Mouse (Mus musculus): ENCODE measurements at regions not wholly inside any gene's neighbourhood (a gene's known extent, or its start where the extent isn't known, plus 50 kb on each side); places are given as distances from the start of the nearest gene placed in this dataset.
A peak's percentile ranks its signal among the peaks of the same experiment; 100 is the strongest.

GRCm38 (mm10) chr15:63724543-63725186, 120.3 kb downstream of the Gsdmc2 start:
- DNase-seq = no peak

DNA sequence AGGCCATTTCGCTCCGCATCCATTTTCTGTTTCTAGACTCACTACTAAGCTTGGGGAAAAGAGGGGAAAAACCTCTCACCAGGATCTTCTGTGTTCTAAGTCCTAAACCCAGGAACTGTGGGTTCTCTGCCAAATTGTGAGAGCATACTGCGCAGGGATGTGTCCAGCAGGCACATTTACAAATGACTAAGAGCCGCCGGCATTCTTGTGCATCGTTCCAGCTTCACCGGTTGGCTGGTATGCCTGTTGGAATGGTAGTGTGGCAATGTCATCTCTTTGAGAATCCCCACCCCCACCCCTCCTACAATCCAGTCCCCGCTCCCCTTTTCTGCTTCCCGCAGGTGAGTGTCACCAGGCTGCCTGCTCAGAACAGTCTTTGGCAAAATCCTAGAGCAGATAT, 122.0 kb downstream of the Gsdmc2 start:
- no peak for DNase-seq

- DNase-seq = no peak
Observed at GRCm38 (mm10) chr15:63721669-63722357, 123.2 kb downstream of the Gsdmc2 start.

DNA sequence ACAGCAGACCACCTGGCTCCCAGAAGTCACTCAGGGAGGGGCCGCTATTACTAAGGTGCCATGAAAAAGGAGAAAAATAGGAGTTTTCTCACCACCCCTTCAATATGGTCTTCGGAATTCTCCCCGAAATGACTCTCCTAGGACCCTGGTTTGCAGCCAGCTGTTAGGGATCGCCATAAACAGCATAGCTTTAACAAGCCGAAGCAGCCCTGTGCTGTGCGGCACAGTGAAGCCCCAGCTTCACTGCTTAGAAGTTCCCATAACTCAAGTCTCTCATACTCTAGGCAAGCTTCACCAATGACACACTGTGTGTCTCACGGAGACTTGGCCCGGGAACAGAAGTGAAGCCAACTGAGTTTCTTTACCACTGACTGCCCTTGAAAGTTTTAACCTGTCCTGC, 127.2 kb downstream of the Gsdmc2 start:
- no peak for DNase-seq

- no peak for DNase-seq
Observed at GRCm38 (mm10) chr15:63713697-63714096, 131.3 kb downstream of the Gsdmc2 start.

DNA sequence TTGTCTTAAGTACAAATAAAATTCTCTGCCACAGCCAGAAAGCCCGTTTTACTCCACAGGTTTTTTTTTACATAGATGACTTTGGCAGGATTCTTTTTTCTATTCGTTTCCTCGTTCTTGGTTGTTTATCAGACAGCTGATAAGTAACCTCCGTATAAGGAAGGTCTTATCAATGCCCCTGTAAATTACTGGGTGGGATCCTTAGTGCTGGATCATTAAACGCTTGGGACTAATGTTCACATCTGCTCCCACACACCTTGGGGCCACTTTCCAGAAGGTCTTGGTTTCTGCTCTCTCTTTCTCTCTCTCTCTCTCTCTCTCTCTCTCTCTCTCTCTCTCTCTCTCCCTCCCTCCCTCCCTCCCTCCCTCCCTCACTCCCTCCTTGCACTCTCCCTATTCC, 134.6 kb downstream of the Gsdmc2 start:
- no peak for DNase-seq

- no peak for DNase-seq
Observed at GRCm38 (mm10) chr15:63709270-63709933, 135.6 kb downstream of the Gsdmc2 start.

- no peak for DNase-seq
Observed at GRCm38 (mm10) chr15:63704636-63705035, 140.3 kb downstream of the Gsdmc2 start.

DNA sequence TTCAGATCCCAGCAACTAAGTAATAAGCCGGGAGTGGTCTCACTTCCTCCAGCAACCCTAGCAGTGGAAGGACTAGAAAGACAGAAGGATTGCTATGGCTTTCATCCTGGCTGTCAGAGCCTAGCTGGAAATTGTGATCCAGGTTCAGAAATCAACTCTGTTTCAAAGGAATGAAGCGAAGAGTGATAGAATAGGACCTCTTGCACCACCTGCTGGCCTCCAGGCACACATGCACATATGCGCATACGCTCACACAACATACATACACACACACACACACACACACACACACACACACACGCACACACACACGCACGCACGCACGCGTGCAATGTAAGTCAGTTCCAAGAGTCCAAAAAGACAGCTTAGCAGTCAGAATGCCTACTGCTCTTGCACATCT, 147.1 kb downstream of the Gsdmc2 start:
- no peak for DNase-seq

- DNase-seq = no peak
Observed at GRCm38 (mm10) chr15:63694150-63694549, 150.8 kb downstream of the Gsdmc2 start.

GRCm38 (mm10) chr15:63693561-63693960, 151.4 kb downstream of the Gsdmc2 start:
- DNase-seq = no peak

GRCm38 (mm10) chr15:63692491-63693295, 152.3 kb downstream of the Gsdmc2 start:
- no peak for DNase-seq

- DNase-seq = no peak
Observed at GRCm38 (mm10) chr15:63689788-63690575, 155.0 kb downstream of the Gsdmc2 start.

DNA sequence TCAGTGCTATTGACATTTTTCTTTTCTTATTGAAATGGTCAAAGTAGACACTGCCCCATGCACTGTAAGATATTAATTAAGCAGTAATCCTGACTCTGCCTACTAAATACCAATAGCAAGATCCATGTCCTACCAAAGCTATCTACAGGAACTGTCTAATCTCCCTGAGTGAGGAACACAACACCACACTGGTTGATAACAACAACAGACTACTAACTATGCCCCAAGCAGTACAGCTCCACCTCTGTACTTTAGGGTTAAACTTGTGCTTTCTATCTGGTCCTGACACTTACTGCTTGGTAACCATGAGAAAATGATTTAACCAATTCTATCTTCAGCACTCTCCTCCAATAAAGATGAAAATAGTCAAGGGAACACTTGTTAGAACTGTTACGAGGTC, 157.1 kb downstream of the Gsdmc2 start:
- no peak for DNase-seq

DNA sequence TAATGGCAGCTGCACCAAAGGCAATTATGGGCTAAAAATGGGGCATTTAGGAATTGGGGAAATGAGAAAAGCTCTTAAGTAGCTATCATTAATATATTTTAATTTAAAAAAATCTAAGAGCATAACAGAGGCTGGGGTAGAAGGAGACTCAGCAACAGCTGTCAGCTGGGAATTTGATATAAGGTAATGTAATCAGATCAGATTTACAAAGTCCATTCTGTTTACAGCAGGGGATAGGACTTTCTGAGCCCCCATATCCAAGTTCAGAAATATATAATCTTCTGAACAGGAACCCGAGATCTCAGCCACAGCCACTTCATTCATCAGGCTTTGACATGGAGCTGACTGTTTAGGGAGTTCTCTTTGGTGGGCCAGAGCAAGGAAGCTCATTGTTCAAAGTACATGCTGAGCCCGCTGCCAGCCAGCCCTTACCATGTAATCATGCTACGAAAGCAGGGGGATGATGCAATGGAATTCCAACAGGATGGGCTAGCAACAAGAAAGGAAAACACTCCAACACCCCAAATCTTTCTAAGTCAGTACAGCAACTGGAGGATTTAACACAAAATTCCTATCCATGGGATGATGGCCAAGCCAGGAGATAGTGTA, 157.9 kb downstream of the Gsdmc2 start:
- DNase-seq = no peak

DNA sequence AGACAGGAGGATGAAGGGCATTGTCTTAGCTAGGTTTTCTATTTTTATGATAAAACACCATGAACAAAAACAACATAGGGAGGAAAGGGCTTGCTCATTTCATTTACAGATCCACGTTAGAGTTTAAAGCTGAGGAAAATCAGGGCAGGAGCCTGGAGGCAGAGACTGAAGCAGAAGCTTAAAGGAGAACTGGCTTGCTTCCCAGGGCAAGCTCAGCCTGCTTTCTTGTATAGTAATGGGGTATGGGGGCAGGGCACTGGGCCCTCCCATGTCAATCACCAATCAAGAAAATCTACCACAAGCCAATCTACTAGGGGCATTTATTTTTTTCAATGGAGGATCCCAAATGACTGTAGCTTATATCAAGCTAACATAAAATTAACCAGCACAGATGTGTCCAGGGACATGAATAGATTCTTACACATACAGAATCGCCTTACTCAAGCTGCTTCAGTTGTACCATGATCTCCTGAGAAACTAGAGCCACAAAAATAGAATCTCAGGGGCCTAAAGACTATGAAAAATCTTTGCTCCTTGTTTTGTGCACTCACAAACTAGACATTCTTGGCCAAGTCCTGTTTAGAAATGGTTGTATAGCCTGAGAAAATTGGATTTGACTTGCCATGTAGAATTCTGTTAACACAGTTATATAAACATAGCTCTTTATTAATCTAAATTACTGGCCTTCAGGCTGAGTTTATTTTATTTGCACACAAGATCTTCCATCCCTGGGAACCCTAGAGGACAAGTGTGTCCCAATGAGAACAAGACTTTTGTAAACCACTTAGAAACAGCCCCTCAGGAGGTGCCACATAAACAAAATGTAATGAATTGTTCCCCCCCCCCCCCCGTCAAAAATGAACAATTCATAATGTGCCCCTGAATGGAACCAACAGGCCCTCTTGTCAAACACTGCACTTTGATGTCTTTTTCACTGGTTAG, 164.7 kb downstream of the Gsdmc2 start:
- DNase-seq = no peak

DNA sequence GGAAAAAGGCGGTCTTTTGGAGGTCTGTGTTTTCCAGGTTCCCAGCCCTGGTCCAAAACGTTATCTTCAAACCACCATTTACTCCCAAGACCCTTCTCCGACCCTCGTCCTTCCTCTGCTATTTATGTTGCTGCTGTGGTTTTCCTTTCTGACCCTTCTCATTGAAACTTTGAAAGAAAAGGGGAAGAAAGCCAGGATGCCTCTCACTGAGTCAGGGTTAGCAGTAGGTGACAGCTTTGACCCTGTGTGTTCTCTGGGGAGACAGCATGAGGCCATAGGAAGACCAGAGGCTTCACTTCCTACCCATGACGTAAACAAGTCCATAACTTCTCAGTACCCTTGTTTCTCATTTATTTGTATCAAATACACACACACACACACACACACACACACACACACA, 166.1 kb downstream of the Gsdmc2 start:
- no peak for DNase-seq

DNA sequence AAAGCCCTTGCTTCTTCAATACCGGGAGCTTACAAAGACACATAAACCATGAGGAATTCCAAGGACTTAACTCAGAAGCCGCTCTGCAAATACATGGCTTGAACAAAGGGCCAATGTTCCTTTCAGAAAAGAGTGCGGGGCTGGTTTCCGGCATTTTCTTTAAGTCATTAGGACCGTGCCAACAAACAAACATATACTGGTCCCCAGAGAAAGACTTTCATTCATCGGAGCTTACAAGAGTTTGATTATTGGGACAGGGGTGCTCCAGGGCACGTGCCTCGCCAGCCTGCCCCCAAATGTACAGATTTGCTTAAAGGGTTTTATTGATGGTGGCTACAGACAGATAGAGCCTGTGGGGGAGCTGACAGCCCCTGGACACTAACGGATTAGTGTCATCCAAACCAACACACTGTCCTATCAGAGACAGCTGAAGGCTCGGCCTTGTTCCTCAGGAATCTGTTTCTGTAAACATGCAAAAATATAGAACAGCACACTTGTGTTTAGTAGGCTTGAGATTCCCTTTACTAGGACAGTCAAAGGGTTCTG, 169.4 kb downstream of the Gsdmc2 start:
- DNase-seq = no peak

DNA sequence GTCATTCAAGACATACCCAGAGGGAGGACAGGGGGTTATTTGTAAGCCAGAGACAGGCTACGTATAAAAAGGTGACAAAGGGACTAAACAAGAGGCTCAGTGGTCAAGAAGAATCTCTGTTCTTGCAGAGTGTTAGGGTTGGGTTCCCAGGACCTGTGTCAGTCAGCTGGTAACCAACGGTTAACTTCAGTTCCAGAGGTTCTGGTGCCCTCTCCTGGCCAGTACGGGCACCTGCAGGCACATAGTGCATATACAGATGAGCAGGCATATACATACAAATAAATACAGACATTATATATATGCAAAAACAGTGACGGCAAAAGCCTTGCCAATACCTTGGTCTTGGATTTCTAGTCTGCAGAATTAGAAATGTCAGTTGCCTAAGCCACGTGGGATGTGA, 170.6 kb downstream of the Gsdmc2 start:
- no peak for DNase-seq

- DNase-seq = peak; percentile 69
Observed at GRCm38 (mm10) chr15:63671081-63671480, 173.9 kb downstream of the Gsdmc2 start.

DNA sequence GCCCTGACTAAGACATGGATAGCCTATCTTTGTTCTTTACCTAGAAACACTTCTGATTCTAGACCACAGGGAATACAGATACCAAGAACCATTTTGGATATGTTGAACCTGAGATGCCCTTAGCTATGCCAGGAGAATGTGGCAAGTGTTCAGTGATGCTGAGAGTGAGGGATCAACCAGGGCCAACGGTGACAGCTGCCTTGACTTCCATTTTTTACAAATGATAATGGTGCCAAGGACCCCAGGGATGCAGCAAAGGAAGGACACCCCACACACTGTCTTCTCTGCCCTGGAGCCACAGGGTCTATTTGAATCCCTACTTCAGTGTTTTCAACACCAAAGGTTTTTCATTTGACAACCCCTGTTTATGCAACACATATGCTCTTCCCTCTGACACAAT, 174.4 kb downstream of the Gsdmc2 start:
- no peak for DNase-seq
